Mouse (Mus musculus): Measurements from ENCODE around the gene Mapk8ip1.

Gene Mapk8ip1

DNA sequence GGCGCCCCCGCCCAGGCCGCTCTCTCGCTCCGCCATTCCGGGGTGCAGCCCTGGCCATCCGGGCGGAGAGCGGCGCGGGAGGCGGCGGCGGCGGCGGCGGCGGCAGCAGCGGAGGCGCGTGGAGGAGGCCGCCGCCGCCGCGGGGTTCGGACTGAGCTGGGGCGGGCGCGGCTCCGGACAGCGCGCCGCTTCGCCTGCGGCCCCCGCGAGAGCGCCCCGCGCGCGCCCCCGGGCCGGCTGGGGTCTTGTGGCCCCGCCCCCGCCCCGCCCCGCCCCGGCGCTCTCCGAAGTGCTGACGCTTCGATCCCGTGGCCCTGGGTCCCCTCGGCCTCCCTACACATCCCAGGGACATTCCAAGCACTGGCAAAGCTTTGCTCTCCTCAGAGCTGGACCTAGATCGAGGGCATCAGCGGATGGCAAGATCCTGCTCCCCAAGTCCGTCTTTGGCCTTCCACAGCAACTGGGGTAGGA, at the start of gene Mapk8ip1:
Gene Mapk8ip1 (minus strand): TSS at position 173 of the 471 bp plus-strand sequence.
- DNase-seq (ENCODE audit: low spot score in 2 of 2), result no peak

DNA sequence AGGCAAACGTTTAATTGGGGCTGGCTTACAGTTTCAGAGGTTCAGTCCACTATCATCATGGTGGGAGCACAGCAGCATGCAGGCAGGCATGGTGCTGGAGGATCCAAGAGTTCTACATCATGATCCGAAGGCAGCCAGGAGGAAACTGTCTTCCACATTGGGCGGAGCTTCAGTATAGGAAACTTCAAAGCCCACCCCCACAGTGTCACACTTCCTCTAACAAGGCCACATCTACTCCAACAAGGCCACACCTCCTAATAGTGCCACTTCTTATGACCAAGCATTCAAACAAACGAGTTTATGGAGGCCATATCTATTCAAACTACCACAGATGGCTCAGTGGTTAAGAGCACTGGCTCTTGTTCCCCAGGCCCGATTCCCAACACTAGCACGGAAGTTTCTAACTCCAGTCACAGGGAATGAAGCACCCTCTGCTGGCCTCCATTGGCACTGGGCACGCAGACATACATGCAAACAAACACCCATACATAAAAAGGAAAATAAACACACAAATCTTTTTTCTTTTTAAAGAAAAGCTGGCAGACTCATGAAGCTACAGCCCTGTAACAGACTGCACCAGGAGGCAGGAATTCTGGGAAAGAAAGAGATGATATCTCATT, 46.2 kb upstream of the Mapk8ip1 start:
- no peak for DNase-seq (ENCODE audit: low spot score in 2 of 2)

DNA sequence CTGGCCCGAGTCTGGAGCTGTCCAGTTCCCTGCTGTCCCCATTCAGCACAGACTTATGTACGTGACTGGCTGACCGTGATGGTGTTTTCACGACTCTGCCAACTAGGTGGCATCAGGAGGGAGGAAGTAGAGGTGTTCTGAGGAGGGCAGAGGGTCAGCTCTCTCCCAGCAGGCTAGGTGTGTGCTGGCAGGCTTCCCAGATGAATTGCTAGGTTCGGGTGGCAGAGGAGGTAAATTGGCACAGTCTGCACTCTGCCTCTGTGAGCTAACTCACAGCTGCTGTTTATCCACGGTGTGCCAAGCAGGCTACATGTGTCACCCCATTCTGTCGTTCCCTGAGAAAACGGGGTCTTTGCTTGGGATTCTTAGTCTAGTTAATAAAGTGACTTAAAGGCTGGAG, 45.6 kb upstream of the Mapk8ip1 start:
- DNase-seq (ENCODE audit: low spot score in 2 of 2), result no peak

GRCm38 (mm10) chr2:92445890-92446289, 44.8 kb upstream of the Mapk8ip1 start:
- no peak for DNase-seq (ENCODE audit: low spot score in 2 of 2)

- DNase-seq (ENCODE audit: low spot score in 2 of 2), result no peak
These were observed 43.3 kb upstream of the Mapk8ip1 start for GRCm38 (mm10) chr2:92444376-92444775.

GRCm38 (mm10) chr2:92443313-92443712, 42.2 kb upstream of the Mapk8ip1 start:
- DNase-seq (ENCODE audit: low spot score in 2 of 2), result no peak

- DNase-seq (ENCODE audit: low spot score in 2 of 2), result no peak
These were observed 41.4 kb upstream of the Mapk8ip1 start for GRCm38 (mm10) chr2:92442419-92443001.

- no peak for DNase-seq (ENCODE audit: low spot score in 2 of 2)
These were observed 39.4 kb upstream of the Mapk8ip1 start for GRCm38 (mm10) chr2:92440432-92440831.

GRCm38 (mm10) chr2:92438567-92438966, 37.5 kb upstream of the Mapk8ip1 start:
- DNase-seq (ENCODE audit: low spot score in 2 of 2), result no peak

DNA sequence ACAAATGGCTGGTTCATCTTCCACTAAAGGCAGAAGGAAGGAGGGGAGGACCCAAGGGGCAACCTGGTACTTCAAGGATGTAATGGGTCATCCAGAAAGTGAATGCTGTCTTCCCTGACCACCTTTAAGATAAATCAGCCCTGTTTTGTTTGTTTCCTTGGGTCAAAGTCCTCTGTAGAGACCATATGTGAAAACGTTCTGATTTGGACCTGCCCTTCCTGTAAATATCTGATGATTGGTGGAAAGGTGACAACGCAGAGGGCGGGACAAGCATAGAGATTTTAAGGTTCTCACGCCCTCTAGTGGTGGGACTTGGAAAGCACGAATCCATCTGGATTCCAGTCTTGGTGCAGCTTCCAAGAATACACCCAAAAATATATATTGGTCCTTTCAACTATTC, 36.8 kb upstream of the Mapk8ip1 start:
- peak; percentile 69 to 77 for DNase-seq (ENCODE audit: low spot score in 2 of 2)

DNA sequence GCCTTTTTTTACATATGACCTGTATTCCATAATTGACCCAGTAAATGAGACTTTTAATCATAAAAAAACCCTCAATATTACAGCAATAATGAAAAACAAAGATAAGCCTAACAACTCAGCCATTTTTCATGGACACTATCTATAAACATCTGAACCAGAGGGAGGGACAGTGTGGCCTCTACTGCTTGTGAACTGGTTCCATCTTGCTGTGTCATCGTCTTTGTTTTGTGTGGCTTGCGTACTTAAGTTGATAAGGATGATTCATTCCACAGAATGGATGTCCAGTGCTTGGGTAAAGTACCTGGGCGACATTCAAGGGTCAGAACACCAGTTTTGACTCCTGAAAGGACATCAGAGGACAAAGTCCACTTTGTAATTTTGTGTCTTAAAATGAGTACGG, 36.3 kb upstream of the Mapk8ip1 start:
- DNase-seq (ENCODE audit: low spot score in 2 of 2), result no peak

DNA sequence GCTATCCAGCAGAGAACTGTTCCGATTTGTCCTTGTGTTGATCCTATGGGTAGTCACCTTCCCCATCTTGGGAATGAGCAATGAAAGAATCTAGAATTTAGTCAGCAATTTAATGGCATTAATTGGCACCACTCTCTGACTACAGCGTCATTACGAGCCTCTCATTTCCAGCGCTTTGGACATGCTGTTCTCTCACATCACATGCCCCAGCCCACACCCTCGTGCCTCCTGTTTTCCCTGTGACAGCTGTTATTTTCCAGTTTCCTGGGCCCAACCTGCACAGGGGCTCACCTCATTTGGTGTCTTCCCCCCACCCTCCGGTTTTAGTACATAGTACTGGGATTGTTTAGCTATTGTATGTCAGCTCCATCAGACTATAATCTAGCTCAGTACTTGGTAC, 34.0 kb upstream of the Mapk8ip1 start:
- DNase-seq (ENCODE audit: low spot score in 2 of 2), result no peak

DNA sequence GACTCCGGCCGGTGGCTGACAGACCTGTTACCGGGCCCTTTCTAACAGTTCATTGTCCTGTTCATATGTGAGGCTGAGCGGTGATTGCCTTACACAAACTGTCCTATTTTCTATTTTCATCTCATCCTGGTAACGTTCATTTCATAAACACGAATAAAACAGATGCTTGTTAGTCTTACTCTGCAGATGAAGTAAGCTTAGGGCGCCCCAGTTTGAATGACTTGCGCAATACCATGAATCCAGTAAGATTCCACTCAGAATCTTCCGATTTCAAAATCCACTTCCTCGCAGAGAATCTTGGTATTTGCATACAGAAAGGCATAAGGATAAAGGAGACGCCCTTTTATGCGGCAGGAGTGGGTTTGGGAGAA, 33.3 kb upstream of the Mapk8ip1 start:
- DNase-seq (ENCODE audit: low spot score in 2 of 2), result no peak

- DNase-seq (ENCODE audit: low spot score in 2 of 2), result peak; percentile 98 to 99
These were observed 32.7 kb upstream of the Mapk8ip1 start, which contains the start of gene Cry2 for GRCm38 (mm10) chr2:92433578-92434374. Gene Cry2, minus strand, starts transcription at chr2:92434043.

DNA sequence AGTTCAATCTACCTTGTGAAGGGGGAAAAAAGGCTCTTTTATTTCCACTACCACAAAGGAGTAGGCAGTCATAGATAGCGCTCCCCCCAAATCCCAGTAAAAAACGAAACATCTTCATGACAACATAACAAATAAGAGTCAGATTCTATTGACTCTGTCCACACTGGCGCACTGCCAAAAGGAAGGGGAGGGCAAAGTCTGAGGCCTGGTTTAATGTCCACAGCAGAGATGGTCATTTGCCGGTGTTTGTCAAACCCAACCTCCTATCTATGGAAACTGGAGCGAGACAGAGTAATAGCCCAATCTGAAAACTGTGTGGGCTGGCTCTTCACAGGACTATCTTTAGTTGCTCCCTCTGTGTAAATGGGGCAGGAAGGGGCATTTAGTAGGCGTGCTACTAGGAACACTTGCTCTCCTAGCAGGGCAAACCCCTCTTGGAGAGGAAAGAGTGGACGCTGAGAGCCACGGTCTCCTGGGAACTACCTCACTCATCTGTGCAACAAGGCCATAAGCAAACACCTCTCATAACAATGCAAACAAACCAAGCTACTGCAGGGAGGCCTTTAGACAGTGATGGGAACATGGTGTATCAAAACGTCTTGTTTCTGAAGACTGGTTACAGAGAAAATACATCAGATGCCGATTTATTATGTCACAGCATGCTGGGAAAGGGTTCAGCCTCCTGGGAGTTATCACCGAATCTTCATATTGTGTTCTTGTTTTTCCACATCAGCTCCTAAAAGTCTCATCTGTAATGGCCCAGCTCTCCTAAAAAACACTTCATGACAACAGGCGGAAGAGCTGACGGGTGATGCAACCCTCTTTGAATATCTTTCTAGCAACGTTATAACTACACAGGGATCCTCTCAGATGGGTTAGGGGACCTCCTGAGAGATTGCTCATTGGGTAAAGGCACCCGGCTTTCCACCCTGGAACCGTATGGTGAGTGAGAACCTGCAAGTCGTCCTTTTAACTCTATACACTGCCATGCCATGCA, 31.5 kb upstream of the Mapk8ip1 start:
- DNase-seq (ENCODE audit: low spot score in 2 of 2), result peak; percentile 38 to 76

DNA sequence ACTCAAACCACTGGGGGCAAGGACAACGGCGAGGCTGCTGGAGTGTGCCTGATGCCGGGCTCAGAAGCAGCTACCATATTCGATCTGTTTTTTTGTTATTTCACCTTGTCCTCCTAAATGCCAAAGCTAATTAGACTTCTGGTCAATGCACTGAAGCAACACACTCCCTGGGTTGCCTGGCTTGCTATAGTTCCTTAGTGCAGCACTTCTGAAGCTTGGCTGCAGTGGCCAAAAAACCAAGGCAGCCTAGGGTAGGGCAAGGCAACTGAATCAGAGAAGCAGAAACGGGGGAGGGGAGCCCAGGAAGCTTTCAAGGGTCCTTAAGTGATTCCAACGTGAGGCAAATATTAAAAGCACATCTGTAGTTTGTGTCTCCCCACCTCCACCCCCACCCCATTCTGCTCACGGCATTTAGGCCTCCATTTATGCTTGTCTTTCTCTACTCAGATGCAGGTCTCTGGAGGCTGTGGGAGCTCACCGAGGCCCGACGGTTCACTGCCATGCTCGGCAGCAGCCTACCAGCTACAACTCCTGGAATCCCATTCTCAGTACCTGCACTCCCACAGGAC, 30.6 kb upstream of the Mapk8ip1 start:
- no peak for DNase-seq (ENCODE audit: low spot score in 2 of 2)

GRCm38 (mm10) chr2:92430723-92431541, 29.9 kb upstream of the Mapk8ip1 start:
- peak in 1 of 2 experiments; percentile 46 for DNase-seq (ENCODE audit: low spot score in 2 of 2)

DNA sequence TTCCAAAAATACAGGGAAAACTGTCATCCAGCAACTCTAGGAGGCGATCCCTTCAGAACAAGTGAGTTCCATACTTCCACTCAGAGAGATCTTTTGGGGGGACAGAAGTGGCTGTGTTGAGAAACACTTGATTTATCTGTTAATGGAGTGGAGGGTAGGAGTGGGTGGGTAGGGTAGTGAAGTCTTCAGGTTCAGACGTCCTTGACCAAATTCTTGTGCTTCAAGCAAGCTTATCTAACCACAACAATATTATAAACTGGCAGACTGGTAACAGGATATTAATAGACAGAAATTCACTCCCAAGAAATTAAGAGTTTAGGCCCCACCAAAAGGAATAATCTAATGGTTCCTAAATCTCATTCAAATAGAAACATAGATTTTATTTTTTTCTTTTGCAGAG, 29.0 kb upstream of the Mapk8ip1 start:
- DNase-seq (ENCODE audit: low spot score in 2 of 2), result no peak

DNA sequence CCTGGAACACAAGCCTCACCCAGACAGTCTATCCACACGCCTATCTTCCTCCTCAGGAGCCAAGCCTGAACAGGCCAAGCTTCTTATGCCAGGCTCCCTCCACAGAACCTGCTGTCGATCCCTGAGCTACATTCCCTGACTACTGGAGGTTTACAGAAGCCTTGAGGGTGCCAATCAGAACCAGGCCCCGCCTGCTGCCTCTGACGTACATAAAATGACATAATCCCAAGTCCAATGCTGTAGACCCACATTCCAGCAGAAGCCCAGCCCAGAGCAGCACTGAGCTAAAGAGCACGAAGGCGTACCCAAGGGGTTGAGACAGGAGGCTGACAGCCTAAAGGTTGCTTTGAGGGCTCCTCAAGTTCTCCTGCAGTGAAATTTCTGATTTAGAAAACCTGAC, 26.8 kb upstream of the Mapk8ip1 start:
- DNase-seq (ENCODE audit: low spot score in 2 of 2), result peak; percentile 68 to 70

GRCm38 (mm10) chr2:92426426-92426825, 25.4 kb upstream of the Mapk8ip1 start:
- DNase-seq (ENCODE audit: low spot score in 2 of 2), result no peak
